Mouse (Mus musculus) lung, postnatal 0 days (tissue): ENCODE results near the gene Pxk.

Experiments used
- CTCF ChIP-seq: IDR thresholded peaks from 2 replicates; pipeline ENCODE4 v1.5.1; 2016; ENCODE audit warnings: antibody characterized with exemption, mild to moderate bottlenecking
- EP300 ChIP-seq: IDR thresholded peaks from 2 replicates; pipeline ENCODE4 v1.6.1; 2016; ENCODE audit warnings: antibody characterized with exemption, mild to moderate bottlenecking, control low read depth

- no peak for TF ChIP-seq CTCF
- no peak for TF ChIP-seq EP300
Observed at GRCm38 (mm10) chr14:8123141-8123540, 25.1 kb downstream of the Pxk start.
